10 mouse cellular contexts compared by ENCODE assay signal in the genomic region with DNA sequence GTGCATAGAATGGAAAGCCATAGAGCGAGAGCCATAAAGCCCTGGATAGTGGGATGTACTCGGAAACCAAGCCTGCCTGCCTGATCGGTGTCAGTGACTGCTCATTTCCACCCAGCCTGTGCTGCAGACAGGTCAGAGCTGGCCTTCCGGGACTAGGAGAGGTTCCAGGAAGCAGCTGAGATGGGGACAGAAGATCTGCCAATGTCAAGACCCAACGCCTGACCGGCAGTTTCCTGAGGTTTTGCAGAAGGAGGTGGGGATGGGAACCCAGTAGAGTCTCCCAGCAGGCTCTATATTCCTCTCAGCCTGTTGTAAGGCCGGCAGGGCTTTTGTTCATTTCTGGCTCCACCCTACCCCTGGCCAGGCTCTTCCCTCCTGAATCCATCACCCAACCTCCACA. TPM values are rescaled to one million over a fixed set of nuclear protein-coding genes. Genes with fewer than 3 reads are reported as not detected.
A peak's percentile ranks its signal among the peaks of the same experiment; 100 is the strongest.
DNase-seq lines count a peak whose midpoint lies in the region; ATAC-seq lines count a peak whose summit lies in the region.
"Had no signal": no experiment of that assay in that cellular context is flagged by ENCODE, and none has a peak within 500 bp of the region (broad histone marks: within the 10 kb centered on the region; RNA-seq: fewer than 3 reads in every experiment).

No protein-coding gene starts in this region.

- no peak for ATAC-seq in hindbrain, embryonic 14.5 days (ENCODE audit: low FRiP score)
- no peak for ATAC-seq in hindbrain, embryonic 11.5 days (ENCODE audit: low FRiP score)
- ATAC-seq in heart, embryonic 15.5 days (replicated peaks; ENCODE audit: insufficient number of reproducible peaks, insufficient read depth, low FRiP score, low read depth): no peak; the same call in 1 of the 2 replicates
- ATAC-seq in midbrain, embryonic 16.5 days: no peak
- ATAC-seq: CD4-positive, CD25-positive, alpha-beta regulatory T cell, adult 4 months had no signal

- 55% methylated on average over 7 of the region's 7 CpGs for WGBS in hindbrain, embryonic 14.5 days
- WGBS in hindbrain, embryonic 11.5 days: 62% methylated on average over 7 of the region's 7 CpGs
- 24% methylated on average over 7 of the region's 7 CpGs for WGBS in heart, embryonic 15.5 days
- 58% methylated on average over 7 of the region's 7 CpGs for WGBS in midbrain, embryonic 16.5 days

- peaks cover 24% of the 10 kb centered on the region for H3K36me3 ChIP-seq in hindbrain, embryonic 14.5 days (replicated peaks; ENCODE audit: control insufficient read depth, insufficient read depth)
- 0 out of 2 replicates have a peak, but pooled peaks cover 2% of the 10 kb centered on the region for H3K36me3 ChIP-seq in hindbrain, embryonic 11.5 days (ENCODE audit: control insufficient read depth, insufficient read depth, low read length)
- peaks cover 7% of the 10 kb centered on the region for H3K36me3 ChIP-seq in heart, embryonic 15.5 days
- H3K36me3 ChIP-seq in midbrain, embryonic 16.5 days (ENCODE audit: control insufficient read depth, insufficient read depth, low read length): peaks cover 10% of the 10 kb centered on the region

- H3K4me3 ChIP-seq in hindbrain, embryonic 14.5 days (replicated peaks; ENCODE audit: low read length): no peak overlapping the region
- H3K4me3 ChIP-seq in hindbrain, embryonic 11.5 days (ENCODE audit: low read depth, low read length): no peak overlapping the region
- H3K4me3 ChIP-seq in heart, embryonic 15.5 days: no peak overlapping the region
- no peak overlapping the region for H3K4me3 ChIP-seq in midbrain, embryonic 16.5 days (ENCODE audit: low read depth, low read length)

- H3K4me1 ChIP-seq in hindbrain, embryonic 14.5 days (replicated peaks; ENCODE audit: control insufficient read depth, insufficient read depth, low read length): no peaks in the 10 kb centered on the region
- H3K4me1 ChIP-seq in hindbrain, embryonic 11.5 days (replicated peaks; ENCODE audit: control insufficient read depth, insufficient read depth, low read length): 0 out of 2 replicates have a peak, but pooled peaks cover 2% of the 10 kb centered on the region
- peaks cover 61% of the 10 kb centered on the region for H3K4me1 ChIP-seq in heart, embryonic 15.5 days (replicated peaks)
- no peaks in the 10 kb centered on the region for H3K4me1 ChIP-seq in midbrain, embryonic 16.5 days (ENCODE audit: control insufficient read depth, insufficient read depth, low read length)

- no peaks in the 10 kb centered on the region for H3K9me3 ChIP-seq in hindbrain, embryonic 14.5 days (ENCODE audit: control insufficient read depth, low read length)
- no peaks in the 10 kb centered on the region for H3K9me3 ChIP-seq in hindbrain, embryonic 11.5 days (ENCODE audit: control insufficient read depth, low read length)
- H3K9me3 ChIP-seq in heart, embryonic 15.5 days (replicated peaks): no peaks in the 10 kb centered on the region
- no peaks in the 10 kb centered on the region for H3K9me3 ChIP-seq in midbrain, embryonic 16.5 days (replicated peaks; ENCODE audit: control insufficient read depth, low read length, poor library complexity, severe bottlenecking)

- H3K4me2 ChIP-seq in hindbrain, embryonic 14.5 days (replicated peaks): no peak overlapping the region
- H3K4me2 ChIP-seq in hindbrain, embryonic 11.5 days (replicated peaks; ENCODE audit: low read depth, low read length): no peak overlapping the region
- H3K4me2 ChIP-seq in heart, embryonic 15.5 days: no peak overlapping the region
- H3K4me2 ChIP-seq in midbrain, embryonic 16.5 days (ENCODE audit: low read length): no peak overlapping the region

- 0 out of 2 replicates have a peak overlapping the region, but pooled peaks have one; percentile 7 for H3K27ac ChIP-seq in hindbrain, embryonic 14.5 days
- H3K27ac ChIP-seq in hindbrain, embryonic 11.5 days (ENCODE audit: low read depth, low read length): no peak overlapping the region
- H3K27ac ChIP-seq in heart, embryonic 15.5 days: peak overlapping the region; percentile 97
- no peak overlapping the region for H3K27ac ChIP-seq in midbrain, embryonic 16.5 days (ENCODE audit: low read length)
- H3K27ac ChIP-seq: macrophage had no signal

- no peak overlapping the region for H3K9ac ChIP-seq in hindbrain, embryonic 14.5 days
- no peak overlapping the region for H3K9ac ChIP-seq in hindbrain, embryonic 11.5 days (ENCODE audit: low read depth, low read length)
- no peak overlapping the region for H3K9ac ChIP-seq in heart, embryonic 15.5 days
- no peak overlapping the region for H3K9ac ChIP-seq in midbrain, embryonic 16.5 days (ENCODE audit: low read depth, low read length)

- DNase-seq in hindbrain, embryonic 14.5 days (ENCODE audit: low spot score): no peak
- no peak for DNase-seq in hindbrain, embryonic 11.5 days (ENCODE audit: low spot score)
- DNase-seq in kidney, postnatal 25 days: peak; percentile 69 to 89
- peak; percentile 60 for DNase-seq in lung, postnatal 36 days
- no peak for DNase-seq in testis, postnatal 14 days (ENCODE audit: low spot score)
- no peak for DNase-seq in frontal cortex, postnatal 10 days (ENCODE audit: low spot score in 2 of 2)

- no peaks in the 10 kb centered on the region for H3K27me3 ChIP-seq in hindbrain, embryonic 14.5 days (ENCODE audit: control insufficient read depth, insufficient read depth, low read length)
- no peaks in the 10 kb centered on the region for H3K27me3 ChIP-seq in hindbrain, embryonic 11.5 days (ENCODE audit: control insufficient read depth, insufficient read depth, low read length)
- no peaks in the 10 kb centered on the region for H3K27me3 ChIP-seq in heart, embryonic 15.5 days
- H3K27me3 ChIP-seq in midbrain, embryonic 16.5 days (ENCODE audit: control insufficient read depth, insufficient read depth, low read depth, low read length): no peaks in the 10 kb centered on the region

RNA-seq across cellular contexts. Expression of a gene that starts 9.8 kb away (rescaled TPM):
- 12.9 and 14.3 TPM in 2 replicates for polyA plus RNA-seq in hindbrain, embryonic 14.5 days (2014; fragmentation: Nextera tagmentation; extraction: Ambion mirVana)
- 5.3 and 7.2 TPM in 2 replicates for polyA plus RNA-seq in hindbrain, embryonic 11.5 days (2014; fragmentation: Nextera tagmentation; extraction: Ambion mirVana)
- 20.2 and 23.3 TPM in 2 replicates for polyA plus RNA-seq in heart, embryonic 15.5 days (2015; fragmentation: Nextera tagmentation; extraction: Ambion mirVana)
- 12.0 and 12.7 TPM in 2 replicates for polyA plus RNA-seq in midbrain, embryonic 16.5 days (2015; fragmentation: Nextera tagmentation; extraction: Ambion mirVana)

RNA-seq across cellular contexts. Expression of a gene that starts 23.9 kb away (rescaled TPM):
- 170 and 177 TPM in 2 replicates for polyA plus RNA-seq in hindbrain, embryonic 14.5 days (2014; fragmentation: Nextera tagmentation; extraction: Ambion mirVana)
- polyA plus RNA-seq in hindbrain, embryonic 11.5 days (2014; fragmentation: Nextera tagmentation; extraction: Ambion mirVana): 226 and 241 TPM in 2 replicates
- 131 and 151 TPM in 2 replicates for polyA plus RNA-seq in heart, embryonic 15.5 days (2015; fragmentation: Nextera tagmentation; extraction: Ambion mirVana)
- polyA plus RNA-seq in midbrain, embryonic 16.5 days (2015; fragmentation: Nextera tagmentation; extraction: Ambion mirVana): 165 TPM in 2 replicates

RNA-seq across cellular contexts. Expression of a gene that starts 36.2 kb away (rescaled TPM):
- 42.2 and 53.1 TPM in 2 replicates for polyA plus RNA-seq in hindbrain, embryonic 14.5 days (2014; fragmentation: Nextera tagmentation; extraction: Ambion mirVana)
- 56.3 and 59.7 TPM in 2 replicates for polyA plus RNA-seq in hindbrain, embryonic 11.5 days (2014; fragmentation: Nextera tagmentation; extraction: Ambion mirVana)
- 20.4 and 31.6 TPM in 2 replicates for polyA plus RNA-seq in heart, embryonic 15.5 days (2015; fragmentation: Nextera tagmentation; extraction: Ambion mirVana)
- polyA plus RNA-seq in midbrain, embryonic 16.5 days (2015; fragmentation: Nextera tagmentation; extraction: Ambion mirVana): 54.4 and 57.8 TPM in 2 replicates

RNA-seq across cellular contexts. Expression of a gene that starts 41.9 kb away (rescaled TPM):
- polyA plus RNA-seq in hindbrain, embryonic 14.5 days (2014; fragmentation: Nextera tagmentation; extraction: Ambion mirVana): 273 and 298 TPM in 2 replicates
- polyA plus RNA-seq in hindbrain, embryonic 11.5 days (2014; fragmentation: Nextera tagmentation; extraction: Ambion mirVana): 336 and 363 TPM in 2 replicates
- 207 and 240 TPM in 2 replicates for polyA plus RNA-seq in heart, embryonic 15.5 days (2015; fragmentation: Nextera tagmentation; extraction: Ambion mirVana)
- polyA plus RNA-seq in midbrain, embryonic 16.5 days (2015; fragmentation: Nextera tagmentation; extraction: Ambion mirVana): 266 and 286 TPM in 2 replicates

RNA-seq across cellular contexts. Expression of a gene that starts 42.2 kb away (rescaled TPM):
- 18.3 and 19.1 TPM in 2 replicates for polyA plus RNA-seq in hindbrain, embryonic 14.5 days (2014; fragmentation: Nextera tagmentation; extraction: Ambion mirVana)
- 13.5 and 15.0 TPM in 2 replicates for polyA plus RNA-seq in hindbrain, embryonic 11.5 days (2014; fragmentation: Nextera tagmentation; extraction: Ambion mirVana)
- polyA plus RNA-seq in heart, embryonic 15.5 days (2015; fragmentation: Nextera tagmentation; extraction: Ambion mirVana): 7.4 and 8.1 TPM in 2 replicates
- polyA plus RNA-seq in midbrain, embryonic 16.5 days (2015; fragmentation: Nextera tagmentation; extraction: Ambion mirVana): 18.8 and 19.1 TPM in 2 replicates

Comparison
In these comparisons a context has a peak if more than half of its experiments do, and no peak if none do; other contexts are left out.
1. H3K27ac ChIP-seq: peak in hindbrain, embryonic 14.5 days (single experiment) and heart, embryonic 15.5 days (single experiment); none in hindbrain, embryonic 11.5 days (single experiment) and midbrain, embryonic 16.5 days (single experiment).
2. DNase-seq: peak in kidney, postnatal 25 days (2 of 2) and lung, postnatal 36 days (single experiment); none in hindbrain, embryonic 14.5 days (single experiment), hindbrain, embryonic 11.5 days (single experiment), testis, postnatal 14 days (single experiment) and frontal cortex, postnatal 10 days (0 of 2).